Mouse (Mus musculus) ES-E14 (cell line): Measurements from ENCODE around the gene Stim2. TPM values are rescaled to one million over a fixed set of nuclear protein-coding genes. Genes with fewer than 3 reads are reported as not detected.

Experiments used
- DNase-seq: peaks from one replicate; pipeline ENCODE4 v3.0.0-alpha.2; 2013; ENCODE audit warnings: low read depth, low spot score
- H3K27ac ChIP-seq: 2 replicates; pipeline ENCODE4 v1.5.1; 2012; ENCODE audit warnings: low read depth, mild to moderate bottlenecking, low read length, moderate library complexity, mixed read lengths; ENCODE audit not compliant: poor library complexity, insufficient read depth, severe bottlenecking
- H3K36me3 ChIP-seq: 2 replicates; pipeline ENCODE4 v1.6.1; 2012; ENCODE audit warnings: mild to moderate bottlenecking, low read length, moderate library complexity, mixed read lengths; ENCODE audit not compliant: control insufficient read depth, poor library complexity, insufficient read depth, severe bottlenecking
- H3K4me1 ChIP-seq, 2 experiments: fragments of 150-350 bp in 1 of 2; sonication (generic) in 1 of 2; 2 replicates each; pipeline ENCODE4 v1.6.1; 2012; ENCODE audit warnings: low read length in 2 of 2, mild to moderate bottlenecking in 1 of 2, mixed read lengths in 1 of 2; ENCODE audit not compliant: control insufficient read depth in 2 of 2, insufficient read depth in 2 of 2, poor library complexity in 1 of 2
- H3K4me3 ChIP-seq, 2 experiments: fragments of 150-350 bp in 1 of 2; sonication (generic) in 1 of 2; 2 replicates each; pipeline ENCODE4 v1.5.1; 2012; ENCODE audit warnings: low read length in 2 of 2, low read depth in 1 of 2, mild to moderate bottlenecking in 1 of 2, mixed read lengths in 1 of 2; ENCODE audit not compliant: insufficient read depth in 1 of 2, poor library complexity in 1 of 2, severe bottlenecking in 1 of 2
- H3K9ac ChIP-seq: 2 replicates; pipeline ENCODE4 v1.6.1; 2012; ENCODE audit warnings: low read depth, mild to moderate bottlenecking, low read length, mixed read lengths; ENCODE audit not compliant: poor library complexity, insufficient read depth, severe bottlenecking
- H3K9me3 ChIP-seq: fragments of 150-350 bp; sonication (generic); 2 replicates; pipeline ENCODE4 v1.6.1; 2012; ENCODE audit warnings: low read depth, mild to moderate bottlenecking, low read length; ENCODE audit not compliant: control insufficient read depth, insufficient read depth
- CHD2 ChIP-seq: IDR thresholded peaks from 2 replicates; pipeline ENCODE4 v1.6.1; 2014; ENCODE audit warnings: mild to moderate bottlenecking, low read depth, low read length, inconsistent platforms
- HCFC1 ChIP-seq: IDR thresholded peaks from 2 replicates; pipeline ENCODE4 v1.6.1; 2012; ENCODE audit warnings: low read length, inconsistent platforms, borderline replicate concordance; ENCODE audit not compliant: insufficient read depth
- MAFK ChIP-seq: IDR thresholded peaks from 2 replicates; pipeline ENCODE4 v1.6.1; 2014; ENCODE audit warnings: mild to moderate bottlenecking, low read depth, low read length, inconsistent platforms; ENCODE audit not compliant: insufficient read depth
- ZC3H11A ChIP-seq: IDR thresholded peaks from 2 replicates; pipeline ENCODE4 v1.6.1; 2012; ENCODE audit warnings: low read depth, mild to moderate bottlenecking, inconsistent platforms, low read length, borderline replicate concordance
- ZNF384 ChIP-seq: IDR thresholded peaks from 2 replicates; pipeline ENCODE4 v1.6.1; 2012; ENCODE audit warnings: low read depth, low read length, inconsistent platforms
- in situ Hi-C, 2 experiments: fragments of 600-800 bp; cut with MboI; formaldehyde crosslinking; loops; one replicate each; pipeline ENCODE4 v1.15.1; 2025; ENCODE audit warnings: low sequenced_read_pairs in 2 of 2, inconsistent platforms in 1 of 2; ENCODE audit not compliant: unreplicated experiment in 2 of 2
- total RNA-seq: library from RNA; depleted of rRNA; stranded (reverse); fragments of 300-350 nt; gene quantifications from 2 replicates; pipeline ENCODE4 v1.2.3, GENCODE M21; 2012

Stim2 gene
- total RNA-seq, 1 experiment = 22.0 TPM

DNA sequence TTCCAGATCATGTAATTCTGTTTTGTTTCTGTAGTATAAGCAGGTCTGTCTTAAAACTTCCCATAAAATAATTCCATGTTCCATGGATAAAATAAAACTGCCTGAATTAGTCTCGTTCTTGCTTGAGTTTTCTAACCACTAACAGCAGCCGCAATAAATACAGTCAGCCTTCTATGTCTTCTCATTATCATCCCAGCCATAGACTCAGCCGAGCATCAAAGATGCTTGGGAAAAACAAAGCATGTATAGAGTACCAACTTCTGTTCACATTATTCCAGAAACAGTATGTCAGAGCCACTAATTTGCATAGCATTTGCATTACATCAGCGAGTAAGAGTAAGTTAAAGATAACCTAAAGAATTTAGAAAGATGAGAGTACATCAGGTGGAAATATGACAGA, 25.4 kb upstream of the Stim2 start:
- Histone ChIP-seq H3K36me3 (no peaks in the 10 kb centered on the region), H3K9ac (no peak overlapping the region), H3K27ac (no peak overlapping the region), H3K9me3 (no peaks in the 10 kb centered on the region), H3K4me3 (no peak overlapping the region), H3K4me1 (no peaks in the 10 kb centered on the region)
- TF ChIP-seq HCFC1 (no peak), ZC3H11A (no peak), MAFK (no peak), CHD2 (no peak), ZNF384 (no peak)
- DNase-seq = no peak
- in situ Hi-C loops = no loop called here

- no peaks in the 10 kb centered on the region for H3K36me3 ChIP-seq
- no peak overlapping the region for H3K4me3 ChIP-seq
- no peaks in the 10 kb centered on the region for H3K4me1 ChIP-seq
- in situ Hi-C loops = no loop called here
- no peak overlapping the region for H3K27ac ChIP-seq
- TF ChIP-seq ZC3H11A = no peak
- no peak for TF ChIP-seq CHD2
- TF ChIP-seq ZNF384 = no peak
- TF ChIP-seq MAFK = no peak
- TF ChIP-seq HCFC1 = no peak
- no peak for DNase-seq
- H3K9me3 ChIP-seq = no peaks in the 10 kb centered on the region
- no peak overlapping the region for H3K9ac ChIP-seq
Measured at GRCm38 (mm10) chr5:53976497-53976896, 21.8 kb upstream of the Stim2 start.

- Histone ChIP-seq H3K4me3 (no peak overlapping the region), H3K9ac (no peak overlapping the region), H3K9me3 (no peaks in the 10 kb centered on the region), H3K36me3 (no peaks in the 10 kb centered on the region), H3K4me1 (no peaks in the 10 kb centered on the region), H3K27ac (no peak overlapping the region)
- in situ Hi-C loops = no loop called here
- DNase-seq = no peak
- no peak for TF ChIP-seq ZC3H11A
- TF ChIP-seq MAFK = no peak
- no peak for TF ChIP-seq CHD2
- no peak for TF ChIP-seq ZNF384
- no peak for TF ChIP-seq HCFC1
Measured at GRCm38 (mm10) chr5:53977060-53977459, 21.2 kb upstream of the Stim2 start.

GRCm38 (mm10) chr5:53983358-53983757, 14.9 kb upstream of the Stim2 start:
- in situ Hi-C loops = no loop called here

DNA sequence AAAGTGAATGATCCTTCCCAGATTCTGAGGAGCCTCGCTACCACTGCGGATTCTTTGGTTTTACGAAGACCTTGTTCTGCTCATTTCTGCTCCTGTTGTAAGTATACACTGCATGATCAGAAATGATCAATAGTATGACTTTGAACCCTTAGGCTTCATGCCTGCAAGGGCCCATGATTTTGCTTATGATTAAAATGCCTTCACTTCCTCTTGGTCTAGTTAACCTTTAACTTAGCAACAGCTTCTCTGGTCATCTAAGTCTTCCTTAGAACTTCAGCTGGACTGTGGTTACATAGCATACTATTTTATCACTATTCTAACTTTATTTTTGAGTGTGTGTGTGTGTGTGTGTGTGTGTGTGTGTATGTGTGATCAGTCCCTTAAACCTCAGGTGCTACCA, 12.7 kb upstream of the Stim2 start:
- no peak overlapping the region for H3K4me3 ChIP-seq
- no peak for DNase-seq
- H3K9ac ChIP-seq = no peak overlapping the region
- H3K4me1 ChIP-seq = no peaks in the 10 kb centered on the region
- no peaks in the 10 kb centered on the region for H3K36me3 ChIP-seq
- TF ChIP-seq CHD2 (no peak), MAFK (no peak), HCFC1 (no peak), ZC3H11A (no peak), ZNF384 (no peak)
- no peak overlapping the region for H3K27ac ChIP-seq
- H3K9me3 ChIP-seq = no peaks in the 10 kb centered on the region
- in situ Hi-C loops = no loop called here

More at GRCm38 (mm10) chr5:53983358-53983757, 14.9 kb upstream of the Stim2 start:
- no peak for DNase-seq
- no peaks in the 10 kb centered on the region for H3K36me3 ChIP-seq
- H3K4me1 ChIP-seq = no peaks in the 10 kb centered on the region
- H3K27ac ChIP-seq = no peak overlapping the region
- no peak overlapping the region for H3K4me3 ChIP-seq
- no peak for TF ChIP-seq CHD2
- TF ChIP-seq ZC3H11A = no peak
- TF ChIP-seq HCFC1 = no peak
- no peak for TF ChIP-seq ZNF384
- no peak for TF ChIP-seq MAFK
- no peak overlapping the region for H3K9ac ChIP-seq
- no peaks in the 10 kb centered on the region for H3K9me3 ChIP-seq
